Mouse (Mus musculus) thymus, postnatal 25 days (tissue): Measurements from ENCODE around the gene Cpm.

ENCODE experiments used
- DNase-seq: peaks from one replicate; pipeline ENCODE4 v3.0.0; 2022

Gene Cpm

DNA sequence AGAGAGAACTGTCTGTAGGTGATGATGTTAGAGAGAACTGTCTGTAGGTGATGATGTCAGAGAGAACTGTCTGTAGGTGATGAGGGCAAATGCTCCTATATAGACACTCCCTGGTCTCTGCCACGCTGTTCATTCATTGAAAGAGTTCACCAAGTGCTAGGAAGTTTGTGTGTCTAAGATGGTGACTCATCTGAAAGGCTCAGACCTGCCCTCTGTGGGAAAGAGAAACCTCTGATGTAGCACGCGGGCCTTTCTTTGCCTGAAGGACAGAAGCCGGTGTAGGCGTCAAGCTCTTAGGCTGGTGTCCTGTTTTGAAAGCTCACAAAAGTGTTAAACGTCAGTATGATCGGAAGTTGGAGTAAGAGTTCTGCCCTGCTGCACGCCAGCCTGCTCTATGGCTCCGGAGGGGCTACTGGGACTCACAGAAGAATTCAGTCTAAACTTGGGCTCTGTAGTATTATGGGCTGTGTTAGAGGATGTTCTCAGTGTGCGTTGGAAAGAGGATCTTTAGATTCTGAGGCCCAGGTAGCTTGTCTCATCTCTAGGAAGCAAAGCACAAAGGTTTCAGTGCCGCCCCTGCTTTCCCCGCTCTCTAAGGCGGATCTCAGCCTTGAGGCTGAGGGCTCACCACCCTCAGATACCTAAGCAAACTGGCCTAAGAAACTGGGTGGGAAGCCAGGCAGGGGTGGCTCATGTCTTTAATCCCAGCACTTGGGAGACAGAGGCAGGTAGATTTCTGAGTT lies 48.4 kb downstream of the Cpm start:
- DNase-seq = no peak

DNA sequence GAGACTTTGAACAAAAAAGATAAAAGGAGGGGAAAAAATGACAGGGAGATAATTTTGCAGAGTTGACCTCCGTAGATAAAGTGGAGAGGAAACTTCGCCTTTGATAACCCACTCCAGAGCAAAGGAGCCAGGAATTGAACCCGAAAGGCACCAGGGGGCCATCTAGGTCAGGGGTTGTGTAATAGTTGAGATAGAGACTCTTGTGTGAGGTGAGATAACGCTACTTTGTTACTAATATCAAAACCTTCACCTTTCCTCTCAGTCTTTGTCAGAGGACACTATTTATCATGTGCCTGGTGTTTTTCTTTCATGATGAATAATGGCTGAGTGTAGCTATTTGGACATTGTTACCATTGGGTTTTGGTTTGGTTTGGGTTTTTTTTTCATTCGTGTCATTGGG lies 49.1 kb downstream of the Cpm start:
- DNase-seq = no peak

DNA sequence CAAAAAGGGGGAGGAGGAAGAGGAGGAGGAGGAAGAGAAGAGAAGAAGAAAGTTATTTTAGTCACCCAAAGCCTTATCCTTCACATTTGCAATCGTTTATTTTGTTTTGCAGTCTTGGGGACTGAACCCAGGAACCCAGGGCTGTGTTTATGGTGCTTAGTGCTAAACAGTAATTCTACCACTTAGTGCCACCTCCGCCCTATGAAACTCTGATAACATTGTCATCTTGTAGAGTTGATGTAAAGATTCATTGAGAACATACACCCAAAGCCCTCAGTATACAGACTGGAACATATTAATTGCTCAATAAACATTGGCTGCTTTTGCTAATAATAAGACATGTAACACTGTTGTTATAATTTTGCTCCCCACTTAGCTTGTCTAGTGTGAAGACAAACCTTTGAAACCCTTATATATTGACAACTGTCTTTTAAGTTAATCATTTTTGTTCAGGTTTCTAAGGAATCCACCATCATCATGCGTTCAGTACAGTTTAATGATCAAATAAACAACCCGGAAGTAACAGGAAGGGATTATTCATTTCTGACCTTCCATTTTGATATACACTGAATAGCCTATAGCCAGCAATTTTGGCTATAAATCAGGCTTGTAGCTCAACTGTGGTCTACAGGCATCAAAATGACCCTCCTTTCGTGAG lies 49.9 kb downstream of the Cpm start:
- DNase-seq = no peak

DNA sequence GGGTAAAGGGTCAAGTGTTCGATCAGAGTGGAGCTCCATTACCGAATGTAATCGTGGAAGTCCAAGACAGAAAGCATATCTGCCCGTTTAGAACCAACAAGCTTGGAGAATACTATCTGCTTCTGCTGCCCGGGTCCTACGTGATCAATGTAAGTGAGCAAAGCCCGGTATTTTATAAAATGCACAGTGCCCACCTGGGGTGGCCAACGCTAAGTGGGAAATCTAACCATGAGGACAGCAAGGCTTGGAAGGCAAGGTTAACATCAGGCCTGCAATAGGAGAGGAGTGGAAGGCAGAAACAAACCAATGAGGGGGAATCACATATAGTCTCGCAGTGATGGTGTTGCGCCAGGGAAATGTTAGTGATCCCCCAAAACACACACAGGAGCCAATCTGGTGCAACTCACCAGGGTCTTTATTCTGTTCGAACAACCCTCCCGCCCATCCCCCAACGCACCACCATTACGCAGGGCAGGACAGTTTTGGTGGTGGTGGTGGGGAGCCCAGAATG lies 50.7 kb downstream of the Cpm start:
- DNase-seq = no peak

DNA sequence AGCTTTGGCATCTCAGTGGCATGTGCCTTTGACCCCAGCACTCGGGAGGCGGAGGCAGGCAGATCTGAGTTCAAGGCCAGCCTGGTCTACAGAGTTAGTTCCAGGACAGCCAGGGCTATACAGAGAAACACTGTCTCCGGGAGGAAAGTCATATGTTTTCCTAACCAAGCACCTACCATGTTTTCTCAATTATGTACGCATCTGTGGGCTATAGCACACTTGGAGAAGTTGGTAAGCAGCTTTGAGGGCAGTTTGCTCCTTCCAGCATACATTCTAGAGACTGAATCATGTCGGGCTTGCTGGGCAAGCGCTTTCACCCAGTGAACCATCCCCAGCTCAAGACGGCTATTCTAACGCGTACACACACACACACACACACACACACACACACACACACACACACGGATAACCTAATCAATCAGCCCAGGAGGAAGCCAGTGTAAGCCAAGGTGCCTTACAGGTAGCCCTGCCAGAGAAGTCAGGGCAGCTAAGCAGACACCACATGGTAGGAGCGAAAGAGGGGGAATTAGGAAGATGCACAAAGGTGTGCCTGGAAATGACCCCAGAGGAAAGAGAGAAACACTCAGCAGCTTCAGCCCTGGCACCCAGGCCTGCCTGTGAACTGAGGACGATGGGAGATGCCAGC lies 51.7 kb downstream of the Cpm start:
- DNase-seq = no peak

DNA sequence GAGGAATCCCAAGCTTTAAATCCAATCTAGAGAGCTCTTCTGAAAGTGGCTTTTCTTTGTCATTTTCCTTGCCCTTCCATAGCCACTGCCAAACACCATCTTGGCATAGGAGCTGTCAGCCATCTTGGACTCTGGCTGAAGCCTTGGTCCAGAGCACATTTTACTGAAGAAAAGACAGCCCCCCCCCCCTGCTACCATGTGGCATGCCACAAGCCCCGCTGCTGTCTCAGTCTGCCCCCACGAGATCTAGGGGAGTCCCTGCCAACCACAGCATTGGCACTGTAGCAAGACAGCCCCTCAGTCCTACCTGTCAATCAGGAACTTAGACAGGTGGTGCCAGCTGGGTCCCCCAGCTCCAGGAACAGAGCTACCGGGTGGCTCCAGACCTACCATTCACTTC lies 52.2 kb downstream of the Cpm start:
- no peak for DNase-seq

DNA sequence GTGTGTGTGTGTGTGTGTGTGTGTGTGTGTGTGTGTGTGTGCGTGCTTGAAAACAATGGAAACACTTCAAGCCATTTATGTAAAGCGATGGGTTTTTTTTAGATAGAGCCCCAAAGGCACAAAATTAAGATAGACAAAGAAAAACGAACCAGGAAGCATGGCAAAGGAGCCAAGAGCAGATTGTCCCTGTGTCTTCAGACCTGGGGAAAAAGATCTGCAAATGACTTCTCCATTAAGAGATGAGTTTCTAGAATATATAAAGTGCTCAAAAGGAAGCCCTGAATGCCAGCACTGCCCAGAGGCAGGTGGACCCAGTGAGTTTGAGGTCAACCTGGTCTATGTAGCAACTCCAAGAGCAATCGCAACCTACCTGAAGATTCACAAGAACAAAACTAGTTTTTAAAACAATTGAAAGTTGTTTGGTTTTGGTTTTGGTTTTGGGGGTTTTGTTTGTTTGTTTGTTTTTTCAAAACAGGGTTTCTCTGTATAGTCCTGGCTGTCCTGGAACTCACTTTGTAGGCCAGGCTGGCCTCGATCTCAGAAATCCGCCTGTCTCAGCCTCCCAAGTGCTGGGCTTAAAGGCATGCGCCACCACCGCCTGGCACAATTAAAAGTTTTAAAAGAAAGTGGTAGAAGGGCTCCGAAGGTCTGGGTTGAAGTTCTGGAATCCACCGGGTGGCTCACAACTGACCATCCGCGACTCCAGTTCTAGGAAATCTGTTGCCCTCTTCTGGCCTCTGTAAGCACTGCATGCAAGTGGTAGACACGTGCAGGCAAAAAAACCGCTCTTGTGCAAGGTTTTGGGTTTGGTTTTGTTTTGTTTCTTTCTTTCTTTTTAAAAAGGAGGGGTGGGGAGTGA lies 52.9 kb downstream of the Cpm start:
- DNase-seq = peak; percentile 27

DNA sequence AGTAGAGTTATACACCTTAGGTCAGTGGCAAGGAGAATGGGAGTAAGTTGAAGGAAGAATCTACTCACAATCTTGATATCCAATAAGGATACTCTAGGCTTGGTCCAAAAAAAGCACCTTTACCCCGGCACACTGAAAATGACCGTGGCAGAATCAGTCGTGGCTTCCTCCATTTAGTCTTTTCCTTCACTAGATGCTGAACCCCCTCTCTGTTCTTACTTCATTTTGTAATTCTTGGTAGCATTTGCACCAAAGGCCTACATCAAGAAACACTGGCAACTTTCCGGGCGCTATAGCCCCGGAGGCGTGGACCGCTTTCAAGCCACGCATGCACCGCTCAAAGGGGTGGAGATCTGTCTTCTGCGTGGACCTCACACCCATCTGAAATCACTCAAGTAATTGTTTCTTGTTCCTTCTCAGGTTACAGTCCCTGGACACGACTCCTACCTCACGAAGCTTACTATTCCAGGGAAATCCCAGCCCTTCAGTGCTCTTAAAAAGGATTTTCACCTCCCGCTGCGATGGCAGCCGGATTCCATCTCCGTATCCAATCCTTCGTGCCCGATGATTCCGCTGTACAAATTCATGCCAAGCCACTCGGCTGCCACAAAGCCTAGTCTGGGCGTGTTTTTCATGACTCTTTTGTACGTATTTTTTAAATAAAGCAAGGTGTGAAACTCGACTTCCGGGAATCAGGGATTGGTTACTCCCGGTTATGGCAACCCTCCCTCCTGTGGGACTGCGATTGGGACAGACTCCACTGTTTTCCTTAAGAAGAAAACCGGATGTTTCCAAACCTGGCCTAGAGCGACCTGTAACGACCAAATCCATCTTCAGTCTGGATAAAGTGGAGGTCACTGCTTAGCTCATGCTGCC lies 53.8 kb downstream of the Cpm start:
- DNase-seq = no peak

DNA sequence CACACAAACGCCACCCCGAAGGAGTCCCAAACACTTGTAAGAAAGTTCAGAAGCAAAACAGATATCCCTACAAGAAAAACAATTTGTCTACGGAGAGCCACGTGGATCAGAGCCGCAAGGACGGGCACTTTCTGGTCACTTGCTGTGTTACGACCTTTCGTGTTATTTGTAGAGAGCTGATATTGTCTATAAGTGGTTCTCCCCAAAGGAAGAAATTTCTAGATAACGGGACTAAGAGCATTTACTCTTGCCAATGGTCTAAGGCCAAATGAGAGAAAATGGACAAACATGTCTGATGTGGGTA lies 54.4 kb downstream of the Cpm start:
- no peak for DNase-seq

DNA sequence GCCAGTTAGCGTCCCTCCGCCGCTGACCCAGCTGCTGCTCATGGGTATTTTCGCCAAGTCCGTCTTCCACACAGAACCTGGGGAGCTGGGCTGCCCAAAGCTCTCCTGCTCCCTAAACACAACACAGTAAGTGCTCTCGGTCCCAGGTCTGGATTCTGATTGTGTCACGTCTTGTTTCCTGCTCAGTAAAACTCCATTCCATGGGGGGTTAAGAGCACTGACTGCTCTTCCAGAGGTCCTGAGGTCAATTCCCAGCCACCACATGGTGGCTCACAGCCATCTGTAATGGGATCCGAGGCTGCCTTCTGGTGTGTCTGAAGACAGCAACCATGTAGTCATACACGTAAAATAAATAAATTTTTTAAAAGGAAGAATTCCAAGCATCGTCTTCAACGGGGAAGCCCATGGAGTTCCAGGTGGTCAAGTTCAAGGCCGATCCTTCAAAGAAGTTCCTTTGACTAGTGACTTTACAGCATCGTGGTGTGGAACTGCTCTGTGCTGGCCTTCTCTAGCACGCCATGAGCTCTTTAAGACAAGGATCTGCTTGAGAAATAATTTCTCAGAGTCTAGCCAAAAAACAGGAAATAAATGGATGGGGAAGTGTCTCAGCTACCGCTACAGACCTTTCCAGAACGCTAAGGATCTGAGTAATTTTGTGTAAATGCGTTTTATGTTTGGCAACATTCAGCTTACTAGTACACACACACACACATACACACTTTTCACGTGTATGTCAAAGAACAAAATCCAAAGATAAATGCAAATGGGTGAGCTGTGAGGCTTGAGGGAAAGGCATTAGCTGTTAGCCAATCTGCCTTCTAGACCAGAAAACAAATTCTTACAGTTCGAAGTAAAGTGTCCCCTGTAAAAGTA lies 55.2 kb downstream of the Cpm start:
- DNase-seq = no peak

DNA sequence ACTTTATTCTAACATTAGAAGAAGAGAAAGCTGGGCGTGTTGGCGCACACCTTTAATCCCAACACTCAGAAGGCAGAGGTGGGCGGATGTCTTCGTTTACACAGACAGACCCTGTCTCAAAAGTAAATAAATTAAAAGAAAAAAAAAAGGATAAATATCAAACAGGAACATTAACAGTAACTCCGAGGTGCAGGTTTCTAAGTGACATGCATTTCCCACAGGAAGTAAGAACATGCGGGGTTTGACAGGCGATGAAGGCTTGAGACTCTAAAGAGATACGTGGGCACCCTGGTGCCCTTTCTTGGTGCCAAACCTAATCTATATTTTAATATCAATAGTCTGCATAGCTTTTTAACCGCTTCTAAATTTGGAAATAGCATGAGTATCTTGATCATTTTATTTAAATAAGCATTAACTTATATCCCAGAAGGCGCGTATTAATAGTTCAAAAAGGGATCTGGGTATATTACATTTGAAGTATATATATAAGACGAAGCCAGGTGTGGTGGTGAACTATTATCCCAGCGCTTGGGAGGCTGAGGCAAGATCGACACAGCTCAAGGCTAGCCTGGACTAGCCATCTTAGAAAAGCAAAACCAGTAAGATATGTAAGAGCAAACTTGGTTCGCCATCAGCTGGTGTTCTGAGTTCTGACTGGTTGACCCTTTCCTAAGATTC lies 56.0 kb downstream of the Cpm start:
- no peak for DNase-seq

DNA sequence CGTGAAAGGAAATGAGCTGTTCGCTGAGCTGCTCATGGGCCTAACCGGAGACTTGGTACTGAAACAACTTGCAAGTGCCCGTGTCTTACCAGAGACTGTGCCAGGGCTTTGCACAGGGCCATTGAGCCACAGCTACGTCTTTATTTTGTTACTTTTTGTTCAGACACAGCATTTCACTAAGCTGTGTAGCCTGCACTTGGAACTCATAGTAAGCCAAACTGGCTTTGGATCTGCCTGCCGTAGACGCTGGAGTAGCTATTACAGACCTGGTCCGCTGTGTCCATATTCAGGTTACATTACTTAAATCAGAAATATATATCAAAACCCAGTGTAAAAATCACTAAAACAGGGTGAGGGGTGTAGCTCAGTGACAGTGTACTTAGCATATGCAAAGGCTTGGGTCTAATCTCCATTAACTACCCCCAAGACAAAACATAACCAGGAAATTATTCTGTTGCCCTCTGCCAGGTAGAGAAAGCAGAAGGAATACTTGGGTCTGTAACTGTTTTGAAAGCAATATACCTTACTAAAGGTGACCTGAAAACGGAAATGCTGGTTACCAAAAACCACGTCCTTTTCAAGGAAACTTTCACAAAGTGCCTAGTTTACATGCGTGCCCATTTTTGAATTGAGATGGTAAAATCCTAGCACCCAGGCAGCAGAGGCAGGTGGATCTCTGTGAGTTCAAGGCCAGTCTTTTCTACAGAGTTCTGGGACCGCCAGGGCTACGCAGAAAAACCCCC lies 56.7 kb downstream of the Cpm start:
- DNase-seq = no peak

DNA sequence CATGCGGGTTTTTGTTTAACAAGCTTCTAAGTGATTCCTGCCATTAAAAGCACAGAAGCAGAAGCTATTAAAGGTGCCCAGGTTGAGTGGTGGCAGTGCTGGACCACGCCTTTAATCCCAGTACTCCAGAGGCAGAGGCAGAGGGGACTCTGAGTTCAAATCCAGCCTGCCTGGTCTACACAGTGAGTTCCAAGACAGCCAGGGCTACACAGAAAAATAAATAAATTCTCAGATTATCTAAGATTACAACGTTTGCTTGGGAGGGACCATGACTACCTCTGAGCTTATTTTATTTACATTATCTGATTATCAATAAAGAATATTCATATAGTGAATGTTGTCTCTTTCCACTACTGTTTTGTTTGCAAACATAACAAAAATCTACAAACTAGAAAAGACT lies 57.7 kb downstream of the Cpm start:
- no peak for DNase-seq

DNA sequence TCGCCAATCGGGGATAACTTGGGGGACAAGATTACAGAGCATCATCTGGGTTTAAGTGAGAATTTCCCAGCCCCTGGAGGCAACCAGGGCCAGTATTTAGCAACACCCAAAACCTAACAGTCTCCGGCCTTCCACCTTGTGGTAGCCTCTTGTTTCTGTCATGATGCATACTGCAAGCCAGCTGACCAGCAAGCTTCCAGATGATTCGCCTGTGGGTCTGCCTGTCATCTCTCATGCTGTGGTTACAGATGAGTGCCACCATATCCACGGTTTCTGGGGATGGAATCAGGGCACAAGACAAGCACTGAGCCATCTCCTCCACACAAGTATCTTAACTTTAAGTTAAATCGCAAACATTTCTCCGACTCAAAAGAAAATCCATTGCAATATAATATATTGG lies 58.3 kb downstream of the Cpm start:
- no peak for DNase-seq

DNA sequence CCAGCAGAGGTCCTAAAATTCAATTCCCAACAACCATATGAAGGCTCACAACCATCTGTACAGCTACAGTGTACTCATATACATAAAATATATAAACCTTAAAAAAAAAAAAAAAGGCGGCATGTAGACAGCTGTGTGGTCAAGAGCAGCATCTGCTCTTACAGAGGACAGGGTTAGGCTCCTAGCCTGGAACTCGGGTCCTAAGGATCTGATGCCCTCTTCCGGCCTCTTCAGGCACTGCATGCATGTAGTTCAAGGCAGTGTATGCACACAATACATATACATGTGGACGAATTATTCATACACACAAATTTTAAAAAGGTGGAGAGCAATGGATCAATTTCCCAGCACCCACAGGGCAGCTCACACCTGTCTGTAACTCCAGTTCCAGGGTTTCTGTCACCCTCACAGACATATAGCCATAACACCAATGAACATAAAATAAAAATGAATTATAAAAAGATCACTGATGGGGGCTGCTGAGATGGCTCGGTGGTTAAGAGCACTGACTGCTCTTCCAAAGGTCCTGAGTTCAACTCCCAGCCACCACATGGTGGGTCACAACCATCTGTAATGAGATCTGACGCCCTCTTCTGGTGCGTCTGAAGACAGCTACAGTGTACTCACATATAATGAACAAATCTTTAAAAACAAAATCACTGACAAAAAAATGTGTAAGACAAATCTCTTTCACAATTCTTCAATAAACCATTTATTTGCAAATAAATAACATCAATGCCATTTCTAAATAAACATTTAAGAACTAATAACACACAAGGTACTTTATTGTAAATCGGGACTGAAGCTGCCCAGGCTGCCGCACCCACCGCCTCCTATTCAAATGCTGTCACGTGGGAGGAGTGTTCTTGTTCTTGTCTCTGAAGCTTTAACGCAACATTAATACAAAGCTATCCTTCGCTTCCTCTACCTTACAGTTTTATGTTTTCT lies 59.2 kb downstream of the Cpm start:
- no peak for DNase-seq

DNA sequence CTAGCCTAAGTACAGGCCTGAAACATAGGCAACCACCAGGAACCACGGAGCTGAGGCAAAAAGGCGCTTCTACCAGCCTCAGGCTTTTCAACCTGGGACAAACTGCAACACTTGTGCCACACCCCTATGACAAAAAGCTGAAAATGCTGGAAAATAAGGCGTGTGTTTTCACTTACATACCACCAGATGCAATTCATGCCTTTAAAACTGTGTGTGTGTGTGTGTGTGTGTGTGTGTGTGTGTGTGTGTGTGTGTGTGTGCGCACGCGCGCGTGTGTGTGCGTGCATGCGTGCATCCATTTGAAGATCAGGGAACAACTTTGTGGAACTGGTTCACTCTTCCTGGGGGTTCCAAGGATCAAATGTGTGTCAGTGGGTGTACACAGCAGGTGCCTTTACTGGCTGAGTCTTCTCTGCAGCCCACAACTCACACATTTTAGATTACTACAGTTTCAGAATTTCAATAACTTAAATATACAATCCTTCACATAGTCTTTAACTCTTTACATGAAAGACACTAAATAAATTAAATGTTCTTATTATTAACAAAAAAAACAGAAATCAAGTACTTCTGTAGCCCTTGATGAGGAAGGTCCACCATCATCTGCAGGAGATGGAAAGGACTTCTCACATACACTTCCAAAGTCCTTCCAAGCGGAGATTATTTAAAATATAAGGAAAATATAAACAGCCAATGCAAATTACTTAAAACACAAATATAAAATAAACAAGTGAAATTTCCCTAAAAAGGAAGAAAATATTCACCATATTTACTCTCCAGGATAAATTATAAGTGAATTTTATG lies 60.2 kb downstream of the Cpm start:
- no peak for DNase-seq

DNA sequence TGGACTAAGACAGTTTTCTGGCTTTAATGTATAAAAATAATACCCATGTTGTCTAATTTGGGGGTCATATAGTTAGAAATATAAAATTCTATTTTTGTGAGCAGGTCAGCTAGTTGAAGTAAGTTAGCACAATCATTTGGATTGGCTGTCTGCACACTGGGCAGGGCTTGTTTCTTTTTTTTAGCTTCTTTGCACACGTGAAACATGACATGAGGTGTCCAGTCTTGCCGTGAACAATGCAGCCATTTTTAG lies 60.7 kb downstream of the Cpm start:
- DNase-seq = no peak

DNA sequence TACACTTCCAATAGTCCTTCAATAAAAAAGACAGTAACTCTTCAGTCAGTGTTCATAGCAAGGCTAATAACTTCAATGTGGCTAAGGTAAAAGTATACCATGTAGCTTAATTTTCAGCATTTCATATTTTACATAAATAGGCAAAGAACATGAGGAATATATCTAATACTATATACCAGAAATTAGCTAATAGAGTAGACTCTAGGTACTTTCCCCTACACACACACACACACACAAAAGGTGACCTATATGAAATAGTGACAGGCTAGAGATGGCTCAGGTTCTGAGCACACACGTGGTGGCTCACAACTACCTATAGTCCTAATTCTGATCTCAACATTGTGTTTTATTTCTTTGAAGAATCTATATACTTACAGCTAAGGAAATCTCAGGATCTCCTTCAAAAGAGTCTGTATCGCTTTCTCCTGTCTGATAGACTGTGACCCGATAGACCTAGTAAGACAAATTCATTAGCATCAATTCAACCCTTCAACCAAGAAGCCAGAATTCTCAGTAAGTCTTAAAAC lies 61.5 kb downstream of the Cpm start:
- no peak for DNase-seq
